Mouse (Mus musculus): Measurements from ENCODE around the gene 9430097D07Rik. TPM values are rescaled to one million over a fixed set of nuclear protein-coding genes. Genes with fewer than 3 reads are reported as not detected.

Gene 9430097D07Rik
- polyA plus RNA-seq, 2 experiments: 0.06 TPM; not detected in 1

- Histone ChIP-seq H3K9ac (replicated peaks) (no peak overlapping the region), H3K4me2 (ENCODE audit: low read depth) (no peak overlapping the region), H3K27me3 (ENCODE audit: control insufficient read depth, insufficient read depth, low read length) (no peaks in the 10 kb centered on the region), H3K36me3 (replicated peaks; ENCODE audit: control insufficient read depth, insufficient read depth, low read depth) (no peaks in the 10 kb centered on the region), H3K4me1 (replicated peaks; ENCODE audit: control insufficient read depth in 2 of 2, insufficient read depth in 2 of 2, low read length in 1 of 2) (peaks cover 3 to 5% of the 10 kb centered on the region in 2 experiments; a peak in 3 of 4 replicates), H3K4me3 (ENCODE audit: insufficient read depth in 1 of 2, low read depth in 2 of 2, low read length in 2 of 2) (no peak overlapping the region), H3K9me3 (ENCODE audit: control insufficient read depth, low read length) (no peaks in the 10 kb centered on the region), H3K27ac (no peak overlapping the region)
- DNase-seq (ENCODE audit: low read depth in 3 of 3, low spot score in 3 of 3) (no peak), ATAC-seq (ENCODE audit: insufficient read depth) (no peak)
- 72% methylated on average over 3 of the region's 3 CpGs for WGBS (ENCODE audit: insufficient replicate concordance)
- TF ChIP-seq EP300 (IDR thresholded peaks at IDR 0.05; ENCODE audit: low read depth) (no peak), CTCF (IDR thresholded peaks at IDR 0.05; ENCODE audit: low read depth) (no peak)
Observed at GRCm38 (mm10) chr2:32568941-32569340, 6.5 kb downstream of the 9430097D07Rik start.

DNA sequence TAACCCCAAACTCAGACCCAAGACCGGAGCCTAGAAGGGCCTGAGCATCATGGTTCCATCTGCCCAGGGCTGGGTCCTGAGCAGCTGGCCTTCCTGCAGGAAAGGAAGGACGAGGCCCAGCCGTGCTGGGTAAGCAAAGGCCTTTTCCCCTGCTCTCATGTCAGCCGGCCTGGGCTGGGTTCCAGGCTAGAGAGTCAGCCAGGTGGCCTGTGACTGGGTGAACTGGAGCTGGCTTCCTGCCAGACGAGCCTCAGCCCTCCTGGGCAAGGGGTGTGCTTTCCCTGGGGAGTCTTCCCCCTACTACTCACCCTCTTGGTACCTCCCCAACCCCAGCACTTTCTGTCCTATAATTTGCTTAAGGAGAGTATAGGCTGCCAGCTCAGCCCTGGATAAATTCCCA lies 7.3 kb downstream of the 9430097D07Rik start:
- ATAC-seq (ENCODE audit: insufficient read depth) (no peak), DNase-seq (ENCODE audit: low read depth in 3 of 3, low spot score in 3 of 3) (no peak)
- Histone ChIP-seq H3K4me3 (ENCODE audit: insufficient read depth in 1 of 2, low read depth in 2 of 2, low read length in 2 of 2) (no peak overlapping the region), H3K9ac (replicated peaks) (no peak overlapping the region), H3K4me1 (replicated peaks; ENCODE audit: control insufficient read depth in 2 of 2, insufficient read depth in 2 of 2, low read length in 1 of 2) (peaks cover 3 to 5% of the 10 kb centered on the region in 2 experiments; a peak in 3 of 4 replicates), H3K27ac (no peak overlapping the region), H3K27me3 (ENCODE audit: control insufficient read depth, insufficient read depth, low read length) (no peaks in the 10 kb centered on the region), H3K36me3 (replicated peaks; ENCODE audit: control insufficient read depth, insufficient read depth, low read depth) (no peaks in the 10 kb centered on the region), H3K4me2 (ENCODE audit: low read depth) (no peak overlapping the region), H3K9me3 (ENCODE audit: control insufficient read depth, low read length) (no peaks in the 10 kb centered on the region)
- TF ChIP-seq CTCF (IDR thresholded peaks at IDR 0.05; ENCODE audit: low read depth): no peak
- TF ChIP-seq EP300 (IDR thresholded peaks at IDR 0.05; ENCODE audit: low read depth): no peak
- WGBS (ENCODE audit: insufficient replicate concordance): 59% methylated on average over 5 of the region's 5 CpGs

DNA sequence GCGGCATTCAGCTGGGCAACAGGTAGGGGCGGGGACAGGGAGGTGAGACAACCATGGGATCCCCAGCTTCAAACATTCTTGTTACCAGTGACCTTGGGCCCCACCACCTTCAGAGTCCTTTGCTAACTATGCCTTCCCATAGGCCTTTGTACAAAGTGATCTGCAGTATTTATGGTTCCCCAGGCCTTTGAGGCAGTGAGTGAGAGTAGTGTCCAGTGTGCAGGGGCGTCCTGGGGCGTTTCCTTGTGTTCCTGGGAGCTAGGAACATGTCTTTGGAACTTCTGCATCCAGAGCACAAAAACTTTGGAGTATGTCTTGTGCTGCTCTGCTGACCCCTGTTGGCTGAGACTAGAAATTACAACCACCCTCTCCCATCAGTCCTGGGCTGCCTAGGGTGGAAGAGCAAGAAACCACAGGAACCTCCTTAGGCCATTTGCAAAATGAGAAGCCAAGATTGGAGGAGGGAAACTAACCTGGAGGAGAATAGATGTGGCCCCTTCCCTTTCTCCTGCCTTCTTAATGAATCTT lies 8.9 kb downstream of the 9430097D07Rik start:
- no peak overlapping the region for H3K4me3 ChIP-seq (ENCODE audit: insufficient read depth in 1 of 2, low read depth in 2 of 2, low read length in 2 of 2)
- no peak for ATAC-seq (ENCODE audit: insufficient read depth)
- H3K27ac ChIP-seq: no peak overlapping the region
- 25% methylated on average over 4 of the region's 4 CpGs for WGBS (ENCODE audit: insufficient replicate concordance)
- H3K27me3 ChIP-seq (ENCODE audit: control insufficient read depth, insufficient read depth, low read length): no peaks in the 10 kb centered on the region
- H3K9me3 ChIP-seq (ENCODE audit: control insufficient read depth, low read length): no peaks in the 10 kb centered on the region
- H3K36me3 ChIP-seq (replicated peaks; ENCODE audit: control insufficient read depth, insufficient read depth, low read depth): no peaks in the 10 kb centered on the region
- no peak overlapping the region for H3K4me2 ChIP-seq (ENCODE audit: low read depth)
- H3K4me1 ChIP-seq (replicated peaks; ENCODE audit: control insufficient read depth in 2 of 2, insufficient read depth in 2 of 2, low read length in 1 of 2): peaks cover 1 to 4% of the 10 kb centered on the region in 2 experiments; a peak in 3 of 4 replicates
- H3K9ac ChIP-seq (replicated peaks): no peak overlapping the region
- peak in 2 of 3 experiments; percentile 37 to 51 for DNase-seq (ENCODE audit: low read depth in 3 of 3, low spot score in 3 of 3)
- TF ChIP-seq EP300 (IDR thresholded peaks at IDR 0.05; ENCODE audit: low read depth): no peak
- peak; percentile 88 for TF ChIP-seq CTCF (IDR thresholded peaks at IDR 0.05; ENCODE audit: low read depth)

DNA sequence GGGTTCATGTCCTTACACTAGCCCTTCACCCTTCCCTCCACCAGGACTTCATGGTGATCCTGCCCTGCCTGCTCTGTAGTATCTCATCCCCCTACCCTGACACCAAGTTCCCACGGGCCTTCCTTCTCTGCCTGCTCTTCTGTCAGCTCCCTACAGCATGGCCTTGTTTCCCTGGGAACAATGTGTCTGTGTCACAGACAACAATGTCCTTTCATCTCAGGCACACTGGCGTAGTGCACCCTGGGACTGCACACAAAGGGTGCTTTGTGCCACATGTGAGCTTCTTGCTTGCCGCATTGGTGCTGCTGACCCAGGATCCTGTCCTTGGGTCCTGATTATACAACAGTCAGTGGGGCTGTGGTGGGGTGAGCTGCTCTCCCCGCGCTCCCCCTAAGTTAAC lies 15.9 kb downstream of the 9430097D07Rik start:
- H3K36me3 ChIP-seq (replicated peaks; ENCODE audit: control insufficient read depth, insufficient read depth, low read depth): no peaks in the 10 kb centered on the region
- TF ChIP-seq EP300 (IDR thresholded peaks at IDR 0.05; ENCODE audit: low read depth) (no peak), CTCF (IDR thresholded peaks at IDR 0.05; ENCODE audit: low read depth) (no peak)
- H3K9ac ChIP-seq (replicated peaks): no peak overlapping the region
- no peak for DNase-seq (ENCODE audit: low read depth in 3 of 3, low spot score in 3 of 3)
- H3K9me3 ChIP-seq (ENCODE audit: control insufficient read depth, low read length): no peaks in the 10 kb centered on the region
- H3K27ac ChIP-seq: no peak overlapping the region
- no peak overlapping the region for H3K4me2 ChIP-seq (ENCODE audit: low read depth)
- no peaks in the 10 kb centered on the region for H3K27me3 ChIP-seq (ENCODE audit: control insufficient read depth, insufficient read depth, low read length)
- H3K4me3 ChIP-seq (ENCODE audit: insufficient read depth in 1 of 2, low read depth in 2 of 2, low read length in 2 of 2): no peak overlapping the region
- WGBS (ENCODE audit: insufficient replicate concordance): 73% methylated on average over 5 of the region's 5 CpGs
- ATAC-seq (ENCODE audit: insufficient read depth): no peak
- H3K4me1 ChIP-seq (replicated peaks; ENCODE audit: control insufficient read depth in 2 of 2, insufficient read depth in 2 of 2, low read length in 1 of 2): peaks cover 0 to 3% of the 10 kb centered on the region in 2 experiments; a peak in 2 of 4 replicates

DNA sequence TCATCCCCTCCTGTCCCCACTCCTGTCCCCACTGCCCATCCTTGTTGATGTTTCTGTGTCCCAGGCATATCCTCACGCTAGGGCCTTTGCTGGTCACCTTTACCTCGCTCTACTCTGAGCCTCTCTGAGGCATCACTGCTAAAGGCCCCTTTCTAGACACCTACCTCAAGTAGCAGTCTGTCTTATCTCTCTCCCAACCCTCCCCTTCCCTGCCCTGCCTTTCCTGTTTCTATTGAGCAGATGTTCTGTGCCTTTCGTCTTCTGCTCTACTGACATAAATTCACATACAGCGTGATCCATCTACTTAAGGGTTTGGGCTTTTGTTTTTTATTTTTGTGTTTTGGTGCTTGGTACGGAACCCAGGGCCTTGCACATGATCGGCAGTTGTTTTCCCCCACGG lies 19.5 kb downstream of the 9430097D07Rik start:
- no peak overlapping the region for H3K27ac ChIP-seq
- H3K9ac ChIP-seq (replicated peaks): no peak overlapping the region
- no peaks in the 10 kb centered on the region for H3K36me3 ChIP-seq (replicated peaks; ENCODE audit: control insufficient read depth, insufficient read depth, low read depth)
- no peak overlapping the region for H3K4me3 ChIP-seq (ENCODE audit: insufficient read depth in 1 of 2, low read depth in 2 of 2, low read length in 2 of 2)
- ATAC-seq (ENCODE audit: insufficient read depth) (no peak), DNase-seq (ENCODE audit: low read depth in 3 of 3, low spot score in 3 of 3) (no peak)
- no peaks in the 10 kb centered on the region for H3K9me3 ChIP-seq (ENCODE audit: control insufficient read depth, low read length)
- no peaks in the 10 kb centered on the region for H3K27me3 ChIP-seq (ENCODE audit: control insufficient read depth, insufficient read depth, low read length)
- TF ChIP-seq CTCF (IDR thresholded peaks at IDR 0.05; ENCODE audit: low read depth) (no peak), EP300 (IDR thresholded peaks at IDR 0.05; ENCODE audit: low read depth) (no peak)
- H3K4me1 ChIP-seq (replicated peaks; ENCODE audit: control insufficient read depth in 2 of 2, insufficient read depth in 2 of 2, low read length in 1 of 2): peaks cover 0 to 3% of the 10 kb centered on the region in 2 experiments; a peak in 2 of 4 replicates
- 36% methylated on average over 7 of the region's 7 CpGs for WGBS (ENCODE audit: insufficient replicate concordance)
- no peak overlapping the region for H3K4me2 ChIP-seq (ENCODE audit: low read depth)

All from liver, embryonic 14.5 days (tissue).